Mouse (Mus musculus): ENCODE results near the gene Aknad1. TPM values are rescaled to one million over a fixed set of nuclear protein-coding genes. Genes with fewer than 3 reads are reported as not detected.

The Aknad1 gene
- polyA plus RNA-seq, 1 experiment from 2014 or later = not detected

- DNase-seq (ENCODE audit: low spot score) (no peak), ATAC-seq (ENCODE audit: low FRiP score) (no peak)
- H3K27me3 ChIP-seq (ENCODE audit: control insufficient read depth, insufficient read depth, low read length) = no peaks in the 10 kb centered on the region
- no peak overlapping the region for H3K4me3 ChIP-seq (replicated peaks; ENCODE audit: low read length)
- H3K4me1 ChIP-seq (replicated peaks; ENCODE audit: control insufficient read depth, insufficient read depth, low read length) = no peaks in the 10 kb centered on the region
- H3K4me2 ChIP-seq (replicated peaks) = no peak overlapping the region
- no peak overlapping the region for H3K27ac ChIP-seq
- no peaks in the 10 kb centered on the region for H3K9me3 ChIP-seq (ENCODE audit: control insufficient read depth, low read length)
- H3K9ac ChIP-seq = no peak overlapping the region
- no peaks in the 10 kb centered on the region for H3K36me3 ChIP-seq (replicated peaks; ENCODE audit: control insufficient read depth, insufficient read depth)
- WGBS = 86% methylated on average over 13 of the region's 13 CpGs
These were observed 32.8 kb downstream of the Aknad1 start for GRCm38 (mm10) chr3:108772211-108772610.

- WGBS = 86% methylated on average over 3 of the region's 3 CpGs
- H3K27me3 ChIP-seq (ENCODE audit: control insufficient read depth, insufficient read depth, low read length) = no peaks in the 10 kb centered on the region
- no peak overlapping the region for H3K27ac ChIP-seq
- no peak for DNase-seq (ENCODE audit: low spot score)
- H3K4me3 ChIP-seq (replicated peaks; ENCODE audit: low read length) = no peak overlapping the region
- H3K9ac ChIP-seq = no peak overlapping the region
- H3K4me2 ChIP-seq (replicated peaks) = no peak overlapping the region
- H3K36me3 ChIP-seq (replicated peaks; ENCODE audit: control insufficient read depth, insufficient read depth) = no peaks in the 10 kb centered on the region
- ATAC-seq (ENCODE audit: low FRiP score) = no peak
- no peaks in the 10 kb centered on the region for H3K4me1 ChIP-seq (replicated peaks; ENCODE audit: control insufficient read depth, insufficient read depth, low read length)
- no peaks in the 10 kb centered on the region for H3K9me3 ChIP-seq (ENCODE audit: control insufficient read depth, low read length)
These were observed 33.4 kb downstream of the Aknad1 start for GRCm38 (mm10) chr3:108772811-108773210.

GRCm38 (mm10) chr3:108778761-108779540 lies 39.5 kb downstream of the Aknad1 start:
- no peak overlapping the region for H3K9ac ChIP-seq
- H3K4me3 ChIP-seq (replicated peaks; ENCODE audit: low read length) = no peak overlapping the region
- H3K4me1 ChIP-seq (replicated peaks; ENCODE audit: control insufficient read depth, insufficient read depth, low read length) = no peaks in the 10 kb centered on the region
- ATAC-seq (ENCODE audit: low FRiP score) (no peak), DNase-seq (ENCODE audit: low spot score) (no peak)
- no peaks in the 10 kb centered on the region for H3K9me3 ChIP-seq (ENCODE audit: control insufficient read depth, low read length)
- H3K27me3 ChIP-seq (ENCODE audit: control insufficient read depth, insufficient read depth, low read length) = no peaks in the 10 kb centered on the region
- H3K27ac ChIP-seq = no peak overlapping the region
- no peaks in the 10 kb centered on the region for H3K36me3 ChIP-seq (replicated peaks; ENCODE audit: control insufficient read depth, insufficient read depth)
- WGBS = 72% methylated on average over 4 of the region's 4 CpGs
- no peak overlapping the region for H3K4me2 ChIP-seq (replicated peaks)

- no peak overlapping the region for H3K4me3 ChIP-seq (replicated peaks; ENCODE audit: low read length)
- no peak overlapping the region for H3K9ac ChIP-seq
- H3K36me3 ChIP-seq (replicated peaks; ENCODE audit: control insufficient read depth, insufficient read depth) = no peaks in the 10 kb centered on the region
- no peak for DNase-seq (ENCODE audit: low spot score)
- H3K4me2 ChIP-seq (replicated peaks) = no peak overlapping the region
- 57% methylated on average over 10 of the region's 10 CpGs for WGBS
- H3K27me3 ChIP-seq (ENCODE audit: control insufficient read depth, insufficient read depth, low read length) = no peaks in the 10 kb centered on the region
- H3K4me1 ChIP-seq (replicated peaks; ENCODE audit: control insufficient read depth, insufficient read depth, low read length) = no peaks in the 10 kb centered on the region
- ATAC-seq (ENCODE audit: low FRiP score) = no peak
- no peak overlapping the region for H3K27ac ChIP-seq
- H3K9me3 ChIP-seq (ENCODE audit: control insufficient read depth, low read length) = peaks cover 4% of the 10 kb centered on the region; the same call in 1 of the 2 replicates
These were observed 41.9 kb downstream of the Aknad1 start for GRCm38 (mm10) chr3:108781238-108781883.

GRCm38 (mm10) chr3:108781884-108782270 lies 42.4 kb downstream of the Aknad1 start:
- peaks cover 4% of the 10 kb centered on the region; the same call in 1 of the 2 replicates for H3K9me3 ChIP-seq (ENCODE audit: control insufficient read depth, low read length)
- ATAC-seq (ENCODE audit: low FRiP score) = no peak
- H3K27ac ChIP-seq = no peak overlapping the region
- no peak overlapping the region for H3K9ac ChIP-seq
- WGBS = 78% methylated on average over 5 of the region's 5 CpGs
- no peak overlapping the region for H3K4me2 ChIP-seq (replicated peaks)
- no peak for DNase-seq (ENCODE audit: low spot score)
- no peaks in the 10 kb centered on the region for H3K4me1 ChIP-seq (replicated peaks; ENCODE audit: control insufficient read depth, insufficient read depth, low read length)
- no peaks in the 10 kb centered on the region for H3K36me3 ChIP-seq (replicated peaks; ENCODE audit: control insufficient read depth, insufficient read depth)
- no peak overlapping the region for H3K4me3 ChIP-seq (replicated peaks; ENCODE audit: low read length)
- H3K27me3 ChIP-seq (ENCODE audit: control insufficient read depth, insufficient read depth, low read length) = no peaks in the 10 kb centered on the region

- H3K4me2 ChIP-seq (replicated peaks) = no peak overlapping the region
- no peak for ATAC-seq (ENCODE audit: low FRiP score)
These were observed 43.0 kb downstream of the Aknad1 start for GRCm38 (mm10) chr3:108782364-108782895.

GRCm38 (mm10) chr3:108786520-108786919 lies 47.1 kb downstream of the Aknad1 start:
- Histone ChIP-seq H3K4me1 (replicated peaks; ENCODE audit: control insufficient read depth, insufficient read depth, low read length) (no peaks in the 10 kb centered on the region), H3K4me3 (replicated peaks; ENCODE audit: low read length) (no peak overlapping the region), H3K4me2 (replicated peaks) (no peak overlapping the region), H3K9ac (no peak overlapping the region), H3K27ac (no peak overlapping the region), H3K27me3 (ENCODE audit: control insufficient read depth, insufficient read depth, low read length) (no peaks in the 10 kb centered on the region), H3K9me3 (ENCODE audit: control insufficient read depth, low read length) (peaks cover 4% of the 10 kb centered on the region; the same call in 1 of the 2 replicates), H3K36me3 (replicated peaks; ENCODE audit: control insufficient read depth, insufficient read depth) (no peaks in the 10 kb centered on the region)
- WGBS = 68% methylated on average over 6 of the region's 6 CpGs
- DNase-seq (ENCODE audit: low spot score) = no peak
- no peak for ATAC-seq (ENCODE audit: low FRiP score)

More at GRCm38 (mm10) chr3:108782364-108782895, 43.0 kb downstream of the Aknad1 start:
- Histone ChIP-seq H3K9me3 (ENCODE audit: control insufficient read depth, low read length) (peaks cover 4% of the 10 kb centered on the region; the same call in 1 of the 2 replicates), H3K27me3 (ENCODE audit: control insufficient read depth, insufficient read depth, low read length) (no peaks in the 10 kb centered on the region), H3K9ac (no peak overlapping the region), H3K4me1 (replicated peaks; ENCODE audit: control insufficient read depth, insufficient read depth, low read length) (no peaks in the 10 kb centered on the region), H3K4me3 (replicated peaks; ENCODE audit: low read length) (no peak overlapping the region), H3K27ac (no peak overlapping the region), H3K36me3 (replicated peaks; ENCODE audit: control insufficient read depth, insufficient read depth) (no peaks in the 10 kb centered on the region)
- WGBS = 83% methylated on average over 6 of the region's 6 CpGs
- DNase-seq (ENCODE audit: low spot score) = no peak

- ATAC-seq (ENCODE audit: low FRiP score) (no peak), DNase-seq (ENCODE audit: low spot score) (no peak)
- H3K4me2 ChIP-seq (replicated peaks) = no peak overlapping the region
- H3K27ac ChIP-seq = no peak overlapping the region
- 80% methylated on average over 12 of the region's 12 CpGs for WGBS
- no peak overlapping the region for H3K9ac ChIP-seq
- H3K36me3 ChIP-seq (replicated peaks; ENCODE audit: control insufficient read depth, insufficient read depth) = no peaks in the 10 kb centered on the region
- H3K9me3 ChIP-seq (ENCODE audit: control insufficient read depth, low read length) = peaks cover 4% of the 10 kb centered on the region; the same call in 1 of the 2 replicates
- H3K27me3 ChIP-seq (ENCODE audit: control insufficient read depth, insufficient read depth, low read length) = no peaks in the 10 kb centered on the region
- no peak overlapping the region for H3K4me3 ChIP-seq (replicated peaks; ENCODE audit: low read length)
- H3K4me1 ChIP-seq (replicated peaks; ENCODE audit: control insufficient read depth, insufficient read depth, low read length) = no peaks in the 10 kb centered on the region
These were observed 48.4 kb downstream of the Aknad1 start for GRCm38 (mm10) chr3:108787754-108788454.

GRCm38 (mm10) chr3:108788455-108788794 lies 49.0 kb downstream of the Aknad1 start:
- 92% methylated on average over 4 of the region's 4 CpGs for WGBS
- Histone ChIP-seq H3K27me3 (ENCODE audit: control insufficient read depth, insufficient read depth, low read length) (no peaks in the 10 kb centered on the region), H3K4me3 (replicated peaks; ENCODE audit: low read length) (no peak overlapping the region), H3K9me3 (ENCODE audit: control insufficient read depth, low read length) (peaks cover 4% of the 10 kb centered on the region; the same call in 1 of the 2 replicates), H3K27ac (no peak overlapping the region), H3K4me2 (replicated peaks) (no peak overlapping the region), H3K36me3 (replicated peaks; ENCODE audit: control insufficient read depth, insufficient read depth) (no peaks in the 10 kb centered on the region; the same call in 1 of the 2 replicates), H3K9ac (no peak overlapping the region), H3K4me1 (replicated peaks; ENCODE audit: control insufficient read depth, insufficient read depth, low read length) (no peaks in the 10 kb centered on the region)
- ATAC-seq (ENCODE audit: low FRiP score) = no peak
- no peak for DNase-seq (ENCODE audit: low spot score)
